Mouse (Mus musculus) liver, embryonic 14.5 days (tissue): ENCODE data around the gene Nhlrc4.

ENCODE experiments used
- CTCF ChIP-seq: IDR thresholded peaks from 2 replicates; pipeline ENCODE4 v1.5.1; 2016; ENCODE audit warnings: antibody characterized with exemption, low read depth, control low read depth
- EP300 ChIP-seq: IDR thresholded peaks from 2 replicates; pipeline ENCODE4 v1.6.1; 2016; ENCODE audit warnings: antibody characterized with exemption, low read depth

- TF ChIP-seq EP300 (no peak), CTCF (no peak)
Observed at GRCm38 (mm10) chr17:25951225-25951802, 6.6 kb upstream of the Nhlrc4 start.
